ENCODE assay signal across 18 mouse cellular contexts in the genomic region with DNA sequence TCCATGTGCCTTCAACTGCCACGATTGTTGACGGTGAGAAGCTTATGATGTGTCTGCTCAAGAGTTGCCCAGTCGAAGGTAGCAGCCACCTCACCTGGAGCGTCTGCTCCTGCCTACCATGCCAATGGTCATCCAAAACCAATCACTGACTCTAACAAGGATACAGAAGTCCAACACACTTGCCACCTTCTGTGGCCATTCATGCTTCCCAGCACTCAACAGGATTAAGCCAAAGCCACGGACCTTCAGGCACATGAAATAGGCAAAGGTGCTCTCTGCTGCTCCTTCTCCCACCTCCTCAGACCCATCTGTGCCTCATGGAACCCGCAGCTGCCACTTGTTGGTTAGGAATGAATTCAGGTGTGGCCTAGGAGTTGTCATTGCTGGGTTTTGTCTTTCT.
"Had no signal": no experiment of that assay in that cellular context is flagged by ENCODE, and none has a peak within 500 bp of the region (broad histone marks: within the 10 kb centered on the region; RNA-seq: fewer than 3 reads in every experiment).

No protein-coding gene starts in this region.

- H3K9ac ChIP-seq: liver, embryonic 14.5 days; lung, embryonic 14.5 days; midbrain, embryonic 13.5 days; neural tube, embryonic 12.5 days had no signal

- H3K27me3 ChIP-seq: midbrain, embryonic 13.5 days; neural tube, embryonic 12.5 days had no signal

- ATAC-seq: midbrain, embryonic 13.5 days; midbrain, embryonic 16.5 days had no signal

- H3K27ac ChIP-seq: liver, embryonic 14.5 days; midbrain, embryonic 10.5 days; midbrain, embryonic 13.5 days; neural tube, embryonic 12.5 days had no signal

- H3K36me3 ChIP-seq: midbrain, embryonic 10.5 days; midbrain, embryonic 13.5 days; neural tube, embryonic 12.5 days had no signal

- DNase-seq: lung, adult 18-20 months; lung, embryonic 14.5 days; lung, postnatal 10 days; lung, postnatal 4 days; retina, postnatal 1 day; right cerebral cortex, adult 18-20 months; right cerebral cortex, postnatal 25 days; right cerebral cortex, postnatal 4 days; spleen, adult 18-20 months; thymus, adult 18-20 months; thymus, postnatal 14 days; thymus, postnatal 36 days had no signal

- H3K4me1 ChIP-seq: midbrain, embryonic 10.5 days; midbrain, embryonic 13.5 days; neural tube, embryonic 12.5 days had no signal

- H3K4me3 ChIP-seq: midbrain, embryonic 10.5 days; midbrain, embryonic 13.5 days; myocyte; neural tube, embryonic 12.5 days had no signal

- H3K4me2 ChIP-seq: lung, embryonic 14.5 days; midbrain, embryonic 13.5 days; neural tube, embryonic 12.5 days had no signal

- H3K9me3 ChIP-seq: midbrain, embryonic 10.5 days; midbrain, embryonic 13.5 days had no signal
